Mouse (Mus musculus) G1E (cell line): ENCODE measurements at regions not wholly inside any gene's neighbourhood (a gene's known extent, or its start where the extent isn't known, plus 50 kb on each side); places are given as distances from the start of the nearest gene placed in this dataset.

Experiments
- ATAC-seq: 2 replicates; pipeline ENCODE4 v1.8.0; 2016; ENCODE audit warnings: mild to moderate bottlenecking; ENCODE audit not compliant: insufficient number of reproducible peaks, poor library complexity, low FRiP score, severe bottlenecking; ENCODE audit errors: extremely low read depth
- DNase-seq: peaks from one replicate; pipeline ENCODE4 v3.0.0; 2012; ENCODE audit warnings: low spot score
- H3K27me3 ChIP-seq: 2 replicates; pipeline ENCODE4 v1.6.1; 2012; ENCODE audit warnings: mild to moderate bottlenecking, low read length, inconsistent platforms; ENCODE audit not compliant: insufficient read depth
- H3K36me3 ChIP-seq: replicated peaks from 2 replicates; pipeline ENCODE3; 2012; ENCODE audit warnings: mild to moderate bottlenecking, inconsistent platforms
- H3K4me1 ChIP-seq: 2 replicates; pipeline ENCODE4 v1.6.1; 2012; ENCODE audit warnings: low read depth, low read length, inconsistent platforms, mixed read lengths; ENCODE audit not compliant: insufficient read depth
- H3K4me3 ChIP-seq: 2 replicates; pipeline ENCODE4 v1.5.1; 2012; ENCODE audit warnings: low read depth, mild to moderate bottlenecking, inconsistent platforms, low read length, moderate library complexity, mixed read lengths
- H3K9me3 ChIP-seq: replicated peaks from 2 replicates; pipeline ENCODE4 v1.6.1; 2012; ENCODE audit warnings: inconsistent platforms
- CTCF ChIP-seq: IDR thresholded peaks from 2 replicates; pipeline ENCODE4 v1.5.1; 2012; ENCODE audit warnings: low read depth, low read length, inconsistent platforms, mixed read lengths
- GATA1 ChIP-seq: IDR thresholded peaks from 2 replicates; pipeline ENCODE4 v1.6.1; 2012; ENCODE audit warnings: borderline replicate concordance, low read length, inconsistent platforms, mixed read lengths
- GATA2 ChIP-seq: IDR thresholded peaks from 2 replicates; pipeline ENCODE4 v1.6.1; 2012; ENCODE audit warnings: low read depth, low read length, inconsistent platforms, borderline replicate concordance
- POLR2AphosphoS5 ChIP-seq: IDR thresholded peaks from 2 replicates; pipeline ENCODE4 v1.6.1; 2012; ENCODE audit warnings: low read depth, low read length, inconsistent platforms; ENCODE audit not compliant: insufficient replicate concordance
- TAL1 ChIP-seq: conservative IDR thresholded peaks from 2 replicates; pipeline ENCODE4 v1.6.1; 2012; ENCODE audit warnings: low read depth, low read length, inconsistent platforms, mixed read lengths

GRCm38 (mm10) chr14:104293814-104294213 lies 174.0 kb downstream of the Pou4f1 start:
- Histone ChIP-seq H3K27me3 (no peaks in the 10 kb centered on the region), H3K4me1 (no peaks in the 10 kb centered on the region), H3K36me3 (no peaks in the 10 kb centered on the region), H3K4me3 (no peak overlapping the region), H3K9me3 (peaks cover 14% of the 10 kb centered on the region)
- no peak for DNase-seq
- TF ChIP-seq GATA1 (no peak), POLR2AphosphoS5 (no peak), CTCF (no peak), GATA2 (no peak), TAL1 (no peak)
- ATAC-seq, result no peak

- ATAC-seq (no peak), DNase-seq (no peak)
- H3K9me3 ChIP-seq, result peaks cover 14% of the 10 kb centered on the region
- H3K27me3 ChIP-seq, result no peaks in the 10 kb centered on the region
- no peak for TF ChIP-seq CTCF
- no peak for TF ChIP-seq TAL1
- TF ChIP-seq GATA1, result no peak
- TF ChIP-seq POLR2AphosphoS5, result no peak
- no peak for TF ChIP-seq GATA2
- no peak overlapping the region for H3K4me3 ChIP-seq
- H3K4me1 ChIP-seq, result no peaks in the 10 kb centered on the region
- H3K36me3 ChIP-seq, result no peaks in the 10 kb centered on the region
Measured at GRCm38 (mm10) chr14:104293147-104293546, 174.7 kb downstream of the Pou4f1 start.

GRCm38 (mm10) chr14:104280353-104280752 lies 187.4 kb downstream of the Pou4f1 start:
- no peaks in the 10 kb centered on the region for H3K27me3 ChIP-seq
- no peaks in the 10 kb centered on the region for H3K36me3 ChIP-seq
- H3K4me3 ChIP-seq, result no peak overlapping the region
- peaks cover 6% of the 10 kb centered on the region for H3K9me3 ChIP-seq
- TF ChIP-seq TAL1, result no peak
- no peak for TF ChIP-seq GATA2
- TF ChIP-seq GATA1, result no peak
- TF ChIP-seq CTCF, result no peak
- no peak for TF ChIP-seq POLR2AphosphoS5
- ATAC-seq, result no peak
- no peaks in the 10 kb centered on the region for H3K4me1 ChIP-seq
- no peak for DNase-seq

GRCm38 (mm10) chr14:104279890-104280289 lies 187.9 kb downstream of the Pou4f1 start:
- no peaks in the 10 kb centered on the region for H3K36me3 ChIP-seq
- H3K27me3 ChIP-seq, result no peaks in the 10 kb centered on the region
- no peak for ATAC-seq
- peaks cover 8% of the 10 kb centered on the region for H3K9me3 ChIP-seq
- H3K4me3 ChIP-seq, result no peak overlapping the region
- H3K4me1 ChIP-seq, result no peaks in the 10 kb centered on the region
- DNase-seq, result no peak
- no peak for TF ChIP-seq POLR2AphosphoS5
- no peak for TF ChIP-seq GATA1
- no peak for TF ChIP-seq CTCF
- TF ChIP-seq GATA2, result no peak
- no peak for TF ChIP-seq TAL1

GRCm38 (mm10) chr14:104274752-104275151 lies 193.0 kb downstream of the Pou4f1 start:
- H3K9me3 ChIP-seq, result peaks cover 15% of the 10 kb centered on the region; the same call in 1 of the 2 replicates
- H3K4me3 ChIP-seq, result no peak overlapping the region
- H3K36me3 ChIP-seq, result no peaks in the 10 kb centered on the region
- no peaks in the 10 kb centered on the region for H3K27me3 ChIP-seq
- ATAC-seq, result no peak
- TF ChIP-seq POLR2AphosphoS5, result no peak
- no peak for TF ChIP-seq GATA1
- TF ChIP-seq CTCF, result no peak
- no peak for TF ChIP-seq GATA2
- no peak for TF ChIP-seq TAL1
- DNase-seq, result no peak
- H3K4me1 ChIP-seq, result no peaks in the 10 kb centered on the region

- no peak overlapping the region for H3K4me3 ChIP-seq
- peaks cover 2% of the 10 kb centered on the region; the same call in 1 of the 2 replicates for H3K9me3 ChIP-seq
- ATAC-seq (no peak), DNase-seq (no peak)
- H3K4me1 ChIP-seq, result no peaks in the 10 kb centered on the region
- TF ChIP-seq POLR2AphosphoS5, result no peak
- TF ChIP-seq CTCF, result no peak
- TF ChIP-seq TAL1, result no peak
- H3K36me3 ChIP-seq, result no peaks in the 10 kb centered on the region
- H3K27me3 ChIP-seq, result no peaks in the 10 kb centered on the region
Measured at GRCm38 (mm10) chr14:104264919-104265764, 202.7 kb downstream of the Pou4f1 start.

GRCm38 (mm10) chr14:104216965-104217364 lies 250.8 kb downstream of the Pou4f1 start:
- H3K9me3 ChIP-seq, result peaks cover 15% of the 10 kb centered on the region
- DNase-seq, result no peak
- TF ChIP-seq GATA2, result no peak
- TF ChIP-seq GATA1, result no peak
- TF ChIP-seq POLR2AphosphoS5, result no peak
- no peak for TF ChIP-seq TAL1
- no peak for TF ChIP-seq CTCF
- H3K4me1 ChIP-seq, result no peaks in the 10 kb centered on the region
- no peak for ATAC-seq
- H3K27me3 ChIP-seq, result no peaks in the 10 kb centered on the region
- no peaks in the 10 kb centered on the region for H3K36me3 ChIP-seq
- H3K4me3 ChIP-seq, result no peak overlapping the region
